24 mouse cellular contexts compared by ENCODE assay signal in the genomic region with DNA sequence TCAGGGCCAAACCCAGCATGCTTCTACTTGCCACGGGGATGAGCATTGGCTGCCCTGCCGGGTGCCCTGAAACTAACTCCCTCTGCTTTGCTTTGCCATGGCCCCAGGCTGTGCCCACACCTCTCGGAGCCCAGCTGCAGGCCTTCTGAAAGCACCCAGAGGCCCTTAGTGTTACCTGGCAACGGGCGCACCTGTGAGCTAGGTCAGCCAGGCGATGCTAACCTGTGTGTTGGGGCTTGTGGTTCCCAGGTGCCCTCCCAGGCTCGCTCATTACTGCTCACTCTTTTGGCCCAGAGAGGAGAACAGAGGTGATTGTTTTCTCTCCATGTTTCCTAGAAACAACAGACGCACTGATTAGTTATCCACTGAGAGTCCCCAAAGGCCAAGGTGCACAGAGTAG.
DNase-seq lines count a peak whose midpoint lies in the region; ATAC-seq and TF ChIP-seq lines count a peak whose summit lies in the region.
"Had no signal": no experiment of that assay in that cellular context is flagged by ENCODE, and none has a peak within 500 bp of the region (broad histone marks: within the 10 kb centered on the region; RNA-seq: fewer than 3 reads in every experiment).

No protein-coding gene starts in this region.

- no peaks in the 10 kb centered on the region for H3K9me3 ChIP-seq in kidney, embryonic 16.5 days (ENCODE audit: low read length)
- no peaks in the 10 kb centered on the region for H3K9me3 ChIP-seq in stomach, postnatal 0 days (ENCODE audit: control insufficient read depth, low read length)
- H3K9me3 ChIP-seq: hindbrain, embryonic 13.5 days; limb, embryonic 12.5 days; liver, embryonic 12.5 days had no signal

- no peaks in the 10 kb centered on the region for H3K27me3 ChIP-seq in kidney, embryonic 16.5 days (ENCODE audit: insufficient read depth, low read length)
- no peaks in the 10 kb centered on the region for H3K27me3 ChIP-seq in stomach, postnatal 0 days (ENCODE audit: control insufficient read depth, insufficient read depth, low read length)
- H3K27me3 ChIP-seq: hindbrain, embryonic 13.5 days; limb, embryonic 12.5 days; liver, embryonic 12.5 days had no signal

- H3K4me1 ChIP-seq in kidney, embryonic 16.5 days (ENCODE audit: insufficient read depth, low read length) = peaks cover 3% of the 10 kb centered on the region; the same call in 1 of the 2 replicates
- no peaks in the 10 kb centered on the region for H3K4me1 ChIP-seq in stomach, postnatal 0 days (replicated peaks; ENCODE audit: control insufficient read depth, insufficient read depth)
- H3K4me1 ChIP-seq: liver, embryonic 12.5 days had no signal

- no peak for TF ChIP-seq EP300 in stomach, postnatal 0 days (optimal IDR thresholded peaks at IDR 0.05)

- no peak for TF ChIP-seq CTCF in stomach, postnatal 0 days (IDR thresholded peaks at IDR 0.05; ENCODE audit: low read depth)

- WGBS in kidney, embryonic 16.5 days = 72% methylated on average over 8 of the region's 8 CpGs
- 54% methylated on average over 8 of the region's 8 CpGs for WGBS in stomach, postnatal 0 days

- no peak overlapping the region for H3K9ac ChIP-seq in kidney, embryonic 16.5 days (replicated peaks; ENCODE audit: low read length)
- H3K9ac ChIP-seq in stomach, postnatal 0 days (ENCODE audit: low read length) = no peak overlapping the region
- H3K9ac ChIP-seq: hindbrain, embryonic 13.5 days; limb, embryonic 12.5 days; liver, embryonic 12.5 days had no signal

- peak; percentile 27 to 33 for DNase-seq in cerebellum, postnatal 25 days
- DNase-seq in cerebellum, adult 8-10 months = no peak
- DNase-seq in kidney, adult 18-20 months = peak; percentile 6
- DNase-seq in urinary bladder, postnatal 36 days (ENCODE audit: low spot score in 2 of 2) = peak; percentile 26 to 27
- no peak for DNase-seq in urinary bladder, postnatal 25 days (ENCODE audit: low spot score)
- peak; percentile 38 for DNase-seq in stomach, postnatal 0 days (ENCODE audit: low spot score)
- no peak for DNase-seq in lung, postnatal 4 days
- DNase-seq: adrenal gland, postnatal 10 days; cerebellum, adult 11-12 months; gastrocnemius, adult 2 months; heart, postnatal 10 days; layer of hippocampus, adult 9-11 months; lung, adult 2 months; right cerebral cortex, adult 18-20 months; thymus, postnatal 25 days had no signal

- H3K27ac ChIP-seq in kidney, embryonic 16.5 days (ENCODE audit: low read length) = no peak overlapping the region
- H3K27ac ChIP-seq in stomach, postnatal 0 days (replicated peaks) = no peak overlapping the region
- H3K27ac ChIP-seq: gastrocnemius, adult 2 months; hindbrain, embryonic 13.5 days; limb, embryonic 12.5 days; liver, embryonic 12.5 days had no signal

- no peak overlapping the region for H3K4me3 ChIP-seq in kidney, embryonic 16.5 days (ENCODE audit: low read length)
- H3K4me3 ChIP-seq in stomach, postnatal 0 days (ENCODE audit: low read depth, low read length) = no peak overlapping the region
- H3K4me3 ChIP-seq: erythroblast, embryonic 14.5 days; gastrocnemius, adult 2 months; hindbrain, embryonic 13.5 days; limb, embryonic 12.5 days; liver, embryonic 12.5 days had no signal

- no peaks in the 10 kb centered on the region for H3K36me3 ChIP-seq in kidney, embryonic 16.5 days (ENCODE audit: insufficient read depth, low read length)
- no peaks in the 10 kb centered on the region for H3K36me3 ChIP-seq in stomach, postnatal 0 days (ENCODE audit: control insufficient read depth, insufficient read depth, low read length)
- H3K36me3 ChIP-seq: G1E; hindbrain, embryonic 13.5 days; limb, embryonic 12.5 days; liver, embryonic 12.5 days had no signal

- ATAC-seq in kidney, embryonic 16.5 days (ENCODE audit: low FRiP score, low TSS enrichment) = no peak
- ATAC-seq in stomach, postnatal 0 days (ENCODE audit: low FRiP score, low TSS enrichment) = peak; percentile 61
- ATAC-seq: activated CD4-positive, CD25-positive, alpha-beta regulatory T cell, adult 4 months; CD4-positive, CD25-positive, alpha-beta regulatory T cell, adult 4 months; liver, embryonic 12.5 days had no signal

- H3K4me2 ChIP-seq in kidney, embryonic 16.5 days (replicated peaks; ENCODE audit: low read depth, low read length) = no peak overlapping the region
- H3K4me2 ChIP-seq in stomach, postnatal 0 days (replicated peaks; ENCODE audit: low read depth) = no peak overlapping the region
- H3K4me2 ChIP-seq: heart, embryonic 11.5 days; hindbrain, embryonic 13.5 days; limb, embryonic 12.5 days; liver, embryonic 12.5 days had no signal

Comparison
In these comparisons a context has a peak if more than half of its experiments do, and no peak if none do; other contexts are left out.
1. DNase-seq: peak in cerebellum, postnatal 25 days (2 of 2), kidney, adult 18-20 months (single experiment), urinary bladder, postnatal 36 days (2 of 2) and stomach, postnatal 0 days (single experiment); none in cerebellum, adult 8-10 months (single experiment), urinary bladder, postnatal 25 days (single experiment) and lung, postnatal 4 days (0 of 2).